Mouse (Mus musculus): ENCODE results near the gene Dynlrb2. TPM values are rescaled to one million over a fixed set of nuclear protein-coding genes. Genes with fewer than 3 reads are reported as not detected.

The Dynlrb2 gene
- polyA plus RNA-seq, 1 experiment from 2014 or later: not detected

DNA sequence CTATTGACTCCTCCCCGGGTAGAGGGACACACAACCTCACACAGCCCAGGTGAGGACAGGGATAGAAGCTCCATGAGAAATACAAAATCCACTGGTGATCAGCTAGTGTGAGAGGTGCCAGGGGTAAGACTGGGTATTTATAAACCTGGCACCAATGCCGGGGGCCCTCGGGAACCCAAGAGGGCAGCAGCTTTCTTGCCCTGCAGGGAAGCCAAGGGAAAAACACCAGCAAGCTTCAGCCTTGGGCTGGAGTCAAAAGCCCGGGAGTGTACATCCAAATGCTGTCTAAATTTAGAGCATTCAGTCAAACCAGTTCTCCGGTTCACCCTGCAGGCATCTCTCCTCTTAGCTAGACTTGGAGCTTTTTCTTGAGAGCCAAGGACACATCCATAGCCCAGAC lies 38.1 kb downstream of the Dynlrb2 start:
- Histone ChIP-seq H3K4me2 (no peak overlapping the region), H3K9me3 (no peaks in the 10 kb centered on the region), H3K27me3 (no peaks in the 10 kb centered on the region), H3K36me3 (no peaks in the 10 kb centered on the region), H3K27ac (no peak overlapping the region), H3K4me3 (no peak overlapping the region), H3K4me1 (no peaks in the 10 kb centered on the region), H3K9ac (no peak overlapping the region)
- 79% methylated on average over 5 of the region's 5 CpGs for WGBS
- ATAC-seq (ENCODE audit: insufficient number of reproducible peaks, insufficient read depth, low FRiP score, low TSS enrichment, low read depth): no peak

- 64% methylated on average over 1 of the region's 1 CpGs for WGBS
- ATAC-seq (ENCODE audit: insufficient number of reproducible peaks, insufficient read depth, low FRiP score, low TSS enrichment, low read depth): no peak
- Histone ChIP-seq H3K27ac (no peak overlapping the region), H3K4me2 (no peak overlapping the region), H3K36me3 (no peaks in the 10 kb centered on the region), H3K9ac (no peak overlapping the region), H3K27me3 (no peaks in the 10 kb centered on the region), H3K4me3 (no peak overlapping the region), H3K4me1 (no peaks in the 10 kb centered on the region), H3K9me3 (no peaks in the 10 kb centered on the region)
Measured at GRCm38 (mm10) chr8:116543366-116543765, 38.6 kb downstream of the Dynlrb2 start.

DNA sequence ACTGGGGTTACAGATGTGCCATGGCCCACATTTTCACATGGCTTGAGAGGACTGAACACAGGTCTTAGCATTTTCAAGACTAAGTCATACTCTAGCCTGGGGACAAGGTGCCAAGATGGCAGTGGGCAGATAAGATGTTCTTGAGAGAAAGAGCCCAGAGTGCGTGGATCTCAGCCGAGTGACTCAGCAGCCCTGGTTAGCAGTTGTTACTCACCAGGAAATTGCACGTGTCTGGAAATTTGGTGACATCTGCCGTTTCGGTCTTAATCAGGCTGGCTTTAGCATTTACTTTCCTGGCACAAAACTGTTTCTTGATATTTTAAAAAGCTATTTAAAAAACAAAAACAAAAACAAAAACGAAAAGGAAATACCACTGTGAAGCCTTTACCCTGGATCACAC lies 47.5 kb downstream of the Dynlrb2 start:
- Histone ChIP-seq H3K27me3 (no peaks in the 10 kb centered on the region), H3K27ac (no peak overlapping the region), H3K36me3 (no peaks in the 10 kb centered on the region), H3K9me3 (no peaks in the 10 kb centered on the region), H3K4me1 (no peaks in the 10 kb centered on the region), H3K4me2 (no peak overlapping the region), H3K4me3 (no peak overlapping the region), H3K9ac (no peak overlapping the region)
- no peak for ATAC-seq (ENCODE audit: insufficient number of reproducible peaks, insufficient read depth, low FRiP score, low TSS enrichment, low read depth)
- 84% methylated on average over 6 of the region's 6 CpGs for WGBS

DNA sequence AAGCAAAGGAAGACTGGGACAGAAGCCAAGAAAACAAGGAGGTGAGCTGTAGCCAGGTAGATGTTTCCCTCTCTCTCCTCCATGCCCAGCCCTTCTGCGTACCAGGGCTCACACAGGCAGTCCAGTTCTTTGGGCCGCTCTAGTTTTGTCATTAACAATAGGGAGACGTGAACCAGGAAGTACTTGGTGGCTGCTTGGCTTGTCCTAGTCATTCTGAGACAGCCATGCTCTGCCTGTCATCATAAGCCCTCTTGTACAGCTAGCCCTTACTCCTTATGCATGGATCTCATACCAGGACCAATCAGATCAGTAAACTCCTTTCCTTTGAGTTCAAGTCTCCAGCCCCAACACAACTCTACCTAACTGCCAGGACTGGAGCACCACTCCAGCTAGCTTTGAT lies 48.0 kb downstream of the Dynlrb2 start:
- no peak for ATAC-seq (ENCODE audit: insufficient number of reproducible peaks, insufficient read depth, low FRiP score, low TSS enrichment, low read depth)
- Histone ChIP-seq H3K4me1 (no peaks in the 10 kb centered on the region), H3K9me3 (no peaks in the 10 kb centered on the region), H3K9ac (no peak overlapping the region), H3K4me3 (no peak overlapping the region), H3K36me3 (no peaks in the 10 kb centered on the region), H3K27me3 (no peaks in the 10 kb centered on the region), H3K27ac (no peak overlapping the region), H3K4me2 (no peak overlapping the region)
- 86% methylated on average over 3 of the region's 3 CpGs for WGBS

Other genes starting within 250 kb of the Dynlrb2 start
- gene Cdyl2, start 228.0 kb downstream of the Dynlrb2 start, polyA plus RNA-seq (2015; fragmentation: Nextera tagmentation; extraction: Ambion mirVana): 9.1 and 10.3 TPM in 2 replicates